Mouse (Mus musculus): Measurements from ENCODE around the gene Vezf1.

Vezf1 gene

GRCm38 (mm10) chr11:88129935-88130334, 61.9 kb downstream of the Vezf1 start:
- no peak for DNase-seq

DNA sequence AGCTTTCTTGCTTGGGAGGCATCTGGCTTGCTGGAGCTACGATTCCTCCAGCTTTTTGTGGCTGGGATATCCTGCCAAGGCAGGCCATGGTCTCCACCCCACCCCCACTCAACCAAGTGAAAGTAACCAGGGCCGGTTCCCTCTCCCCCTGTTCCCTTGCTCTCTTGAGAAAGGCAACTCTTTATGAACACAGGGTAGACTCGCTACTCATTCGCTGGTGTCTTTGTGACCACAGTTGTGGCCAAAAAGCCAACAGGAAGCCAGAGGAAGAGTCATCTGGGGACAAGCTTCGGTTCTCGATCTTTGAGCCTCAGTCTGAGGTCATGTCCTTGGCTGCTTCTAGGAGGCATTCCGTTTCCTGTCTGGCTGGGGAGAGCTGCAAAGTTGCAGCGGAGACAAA, 63.8 kb downstream of the Vezf1 start:
- DNase-seq = no peak

Measured in right cerebral cortex, postnatal 4 days (tissue).